Mouse (Mus musculus): ENCODE results near the gene Sgms1.

GRCm38 (mm10) chr19:32292067-32292739, 97.3 kb downstream of the Sgms1 start:
- TF ChIP-seq GATA1 (IDR thresholded peaks at IDR 0.05; ENCODE audit: borderline replicate concordance, low read length) = no peak
- TF ChIP-seq FLI1 (IDR thresholded peaks at IDR 0.05; ENCODE audit: low read length) = no peak
